Mouse (Mus musculus) midbrain, embryonic 10.5 days (tissue): Measurements from ENCODE around the gene Hsd3b2. TPM values are rescaled to one million over a fixed set of nuclear protein-coding genes. Genes with fewer than 3 reads are reported as not detected.
"Not testable (repeated sequence)": the region's sequence is repeated elsewhere in the genome, so short reads cannot be mapped to it uniquely, and the experiment has no call there.

Source experiments
- DNase-seq: peaks from one replicate; pipeline ENCODE4 v3.0.0-alpha.2; 2017; ENCODE audit warnings: low spot score
- H3K27ac ChIP-seq: fragments of 300-500 bp; sonication (generic); replicated peaks from 2 replicates; pipeline ENCODE4 v1.5.1; 2016; ENCODE audit warnings: mild to moderate bottlenecking
- H3K27me3 ChIP-seq: fragments of 300-500 bp; sonication (generic); 2 replicates; pipeline ENCODE4 v1.6.1; 2016; ENCODE audit warnings: low read depth, mild to moderate bottlenecking; ENCODE audit not compliant: poor library complexity, severe bottlenecking
- H3K36me3 ChIP-seq: fragments of 300-500 bp; sonication (generic); 2 replicates; pipeline ENCODE4 v1.6.1; 2016; ENCODE audit warnings: mild to moderate bottlenecking, moderate library complexity
- H3K4me1 ChIP-seq: fragments of 300-500 bp; sonication (generic); 2 replicates; pipeline ENCODE4 v1.6.1; 2016
- H3K4me3 ChIP-seq: fragments of 300-500 bp; sonication (generic); 2 replicates; pipeline ENCODE4 v1.5.1; 2016; ENCODE audit warnings: mild to moderate bottlenecking, moderate library complexity
- H3K9me3 ChIP-seq: fragments of 300-500 bp; sonication (generic); replicated peaks from 2 replicates; pipeline ENCODE4 v1.6.1; 2016; ENCODE audit warnings: mild to moderate bottlenecking
- WGBS: fragments of 180-500 bp; shearing (Covaris S2); methylation state at CpG from one replicate; pipeline ENCODE4 v1.1.7; 2016; 5-methylcytosine and 5-hydroxymethylcytosine counted together
- polyA plus RNA-seq: library from polyadenylated mRNA; unstranded; fragments of >200 nt; fragmentation: Nextera tagmentation; extraction: Ambion mirVana; gene quantifications from 2 replicates; pipeline ENCODE4 v1.2.1, GENCODE M21; 2016

Gene Hsd3b2
- not detected in 2 replicates for polyA plus RNA-seq

DNA sequence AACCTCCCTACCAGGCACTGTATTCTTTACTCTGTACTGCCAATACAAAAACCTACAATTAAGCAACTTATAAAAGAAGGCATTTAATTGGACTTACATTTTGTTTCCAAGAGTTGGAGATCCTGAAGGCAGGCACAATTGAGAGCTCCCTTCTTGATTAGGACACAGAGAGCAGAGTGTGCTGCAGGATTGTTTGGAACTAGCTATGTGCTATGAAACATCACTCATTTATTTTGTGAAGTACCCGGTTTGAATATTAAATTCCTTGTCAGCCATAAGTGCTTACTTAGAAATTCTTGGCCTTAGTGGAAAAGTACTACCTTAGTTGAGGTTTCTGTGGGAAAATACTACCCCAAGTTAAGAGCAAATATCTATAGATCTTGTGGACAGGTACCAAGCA lies at the start of gene Hsd3b2:
Gene Hsd3b2 (minus strand): TSS at position 168 of the 400 bp plus-strand sequence.
- no peaks in the 10 kb centered on the region for H3K36me3 ChIP-seq
- no peaks in the 10 kb centered on the region for H3K9me3 ChIP-seq
- DNase-seq: no peak
- H3K4me3 ChIP-seq: no peak within 1 kb of the TSS
- H3K27ac ChIP-seq: no peak within 1 kb of the TSS
- WGBS: 86% methylated on average over 1 of the region's 1 CpGs
- no peaks in the 10 kb centered on the region for H3K27me3 ChIP-seq
- H3K4me1 ChIP-seq: no peaks in the 10 kb centered on the region

DNA sequence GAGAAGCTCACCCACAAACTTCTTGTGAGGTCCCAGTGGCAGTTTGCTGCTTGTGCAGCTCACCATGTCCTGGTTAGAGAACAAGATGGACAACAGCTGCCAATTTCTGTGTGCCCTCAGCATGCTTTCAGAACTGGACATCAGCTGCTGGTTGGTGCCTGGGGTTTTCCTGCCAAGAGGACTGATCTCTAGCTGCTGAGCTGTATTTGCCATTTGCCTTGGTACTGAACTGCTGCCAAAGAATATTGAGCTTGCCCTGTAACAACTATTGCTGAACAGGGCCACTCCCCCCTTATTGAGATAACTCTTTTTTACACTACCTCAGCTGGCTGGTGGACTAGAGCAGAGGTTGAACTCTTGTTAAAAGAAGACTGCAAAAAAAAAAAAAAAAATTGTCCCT lies 39.8 kb upstream of the Hsd3b2 start:
- no peaks in the 10 kb centered on the region for H3K27me3 ChIP-seq
- H3K9me3 ChIP-seq: no peaks in the 10 kb centered on the region
- no peak overlapping the region for H3K27ac ChIP-seq
- H3K4me3 ChIP-seq: no peak overlapping the region
- no peaks in the 10 kb centered on the region for H3K4me1 ChIP-seq
- H3K36me3 ChIP-seq: no peaks in the 10 kb centered on the region
- no peak for DNase-seq

DNA sequence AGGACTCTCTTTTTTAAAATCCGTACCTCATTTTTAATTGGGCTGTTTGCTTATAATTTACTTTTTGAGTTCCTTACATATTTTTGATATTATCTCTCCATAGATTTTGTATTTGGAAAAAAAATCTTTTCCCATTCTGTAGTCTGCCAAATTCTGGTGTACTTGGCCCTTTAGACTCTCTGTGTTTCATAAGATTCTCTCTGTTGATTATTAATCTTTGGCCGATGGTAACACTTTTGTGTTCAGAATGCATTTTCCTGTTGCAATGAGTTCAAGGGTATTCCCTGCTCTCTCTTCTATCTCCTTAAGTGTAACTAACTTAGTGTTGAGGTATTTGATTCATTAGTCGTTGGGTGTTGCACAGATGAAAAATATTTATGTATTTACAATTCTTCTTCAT lies 32.5 kb upstream of the Hsd3b2 start:
- 89% methylated on average over 3 of the region's 3 CpGs for WGBS
- Histone ChIP-seq H3K4me1 (no peaks in the 10 kb centered on the region), H3K27ac (no peak overlapping the region), H3K27me3 (no peaks in the 10 kb centered on the region), H3K36me3 (no peaks in the 10 kb centered on the region), H3K4me3 (no peak overlapping the region), H3K9me3 (no peaks in the 10 kb centered on the region)
- DNase-seq: no peak

DNA sequence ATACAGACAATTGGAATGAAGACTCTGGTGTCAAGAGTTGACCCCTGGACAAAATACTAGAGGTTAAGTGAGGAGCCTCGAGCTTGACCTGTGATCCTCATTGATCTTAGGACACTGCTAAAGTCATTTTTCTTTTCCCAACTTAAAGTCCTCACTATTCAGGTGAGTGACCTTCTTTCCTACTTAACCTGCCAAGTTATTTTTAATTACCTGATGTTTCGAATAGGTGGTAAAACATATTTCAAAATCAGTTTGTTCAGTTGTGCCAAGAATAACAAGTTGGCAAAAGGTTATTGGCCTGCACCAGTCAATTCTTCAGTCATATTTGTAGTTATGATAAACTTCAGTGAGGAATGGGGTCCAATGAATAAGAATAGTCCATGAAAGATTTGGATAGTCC lies 27.8 kb upstream of the Hsd3b2 start:
- Histone ChIP-seq H3K27ac (no peak overlapping the region), H3K36me3 (no peaks in the 10 kb centered on the region), H3K4me3 (no peak overlapping the region), H3K9me3 (no peaks in the 10 kb centered on the region), H3K27me3 (no peaks in the 10 kb centered on the region), H3K4me1 (no peaks in the 10 kb centered on the region)
- WGBS: 81% methylated on average over 2 of the region's 2 CpGs
- no peak for DNase-seq

DNA sequence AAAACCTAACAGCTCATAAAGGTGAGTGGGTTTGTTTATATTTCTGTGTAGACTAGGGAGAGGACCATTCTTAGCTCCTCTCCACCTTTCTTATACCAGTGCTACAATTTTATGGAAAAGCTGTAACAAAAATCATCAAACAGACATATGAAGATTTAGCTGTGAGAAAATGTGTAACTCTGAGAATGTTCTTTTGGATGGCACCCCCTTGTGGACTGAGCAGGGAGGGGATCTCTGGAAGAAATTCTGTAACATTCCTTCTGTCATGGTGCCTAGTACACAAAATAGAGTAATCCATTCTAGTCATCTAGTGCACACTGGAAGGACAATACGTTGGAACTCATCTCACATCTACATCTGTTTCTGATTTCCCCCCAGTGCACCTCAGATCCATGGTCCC lies 16.7 kb upstream of the Hsd3b2 start:
- H3K27ac ChIP-seq, DNase-seq: not testable (repeated sequence)
- 78% methylated on average over 1 of the region's 1 CpGs for WGBS

DNA sequence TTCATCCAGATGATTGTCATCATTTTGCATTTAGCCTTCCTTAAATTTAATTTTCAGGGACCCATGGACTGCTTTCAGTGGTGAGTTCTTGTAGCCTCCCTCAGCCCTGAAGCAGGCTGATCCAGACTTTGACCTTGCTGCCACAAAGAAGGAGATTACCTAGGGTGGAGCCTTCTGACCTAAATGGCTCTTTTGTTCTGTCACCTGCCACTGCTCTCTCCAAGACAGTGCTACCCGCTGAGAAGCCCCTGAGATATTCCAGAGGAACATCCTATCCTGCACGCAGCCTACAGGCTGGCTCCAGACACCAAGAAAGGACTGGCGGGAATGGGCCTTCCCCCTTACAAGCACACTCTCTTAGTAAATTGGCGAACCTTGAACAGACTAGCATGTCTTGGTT lies 10.0 kb upstream of the Hsd3b2 start:
- Histone ChIP-seq H3K4me1 (no peaks in the 10 kb centered on the region), H3K27ac (no peak overlapping the region), H3K27me3 (no peaks in the 10 kb centered on the region), H3K36me3 (no peaks in the 10 kb centered on the region), H3K9me3 (no peaks in the 10 kb centered on the region), H3K4me3 (no peak overlapping the region)
- 45% methylated on average over 4 of the region's 4 CpGs for WGBS
- no peak for DNase-seq

More for the DNA sequence above, 16.7 kb upstream of the Hsd3b2 start:
- not testable (repeated sequence) for H3K4me3 ChIP-seq, H3K36me3 ChIP-seq, H3K27me3 ChIP-seq, H3K4me1 ChIP-seq, H3K9me3 ChIP-seq

DNA sequence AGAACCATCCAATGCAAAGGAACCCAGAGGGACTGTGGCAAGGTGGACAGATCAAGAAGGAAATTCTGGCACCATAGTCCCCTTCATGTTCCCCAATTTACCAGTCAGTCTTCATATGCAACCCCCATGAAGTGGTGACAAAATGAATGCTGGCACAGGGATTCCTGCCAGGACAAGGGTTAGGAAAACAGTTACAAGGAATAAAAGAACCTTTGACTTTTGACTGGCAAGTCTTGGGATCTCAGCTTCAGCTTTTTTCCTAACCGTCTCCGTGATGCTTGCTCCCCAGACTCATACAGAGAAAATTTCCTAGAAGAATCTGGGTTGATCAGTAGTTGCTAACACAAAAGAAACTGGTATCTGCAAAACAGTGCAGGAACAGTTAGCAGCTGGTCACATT lies 9.4 kb upstream of the Hsd3b2 start:
- Histone ChIP-seq H3K4me1 (no peaks in the 10 kb centered on the region), H3K9me3 (no peaks in the 10 kb centered on the region), H3K27ac (no peak overlapping the region), H3K36me3 (no peaks in the 10 kb centered on the region), H3K27me3 (no peaks in the 10 kb centered on the region), H3K4me3 (no peak overlapping the region)
- DNase-seq: no peak
- WGBS: 79% methylated on average over 2 of the region's 2 CpGs

DNA sequence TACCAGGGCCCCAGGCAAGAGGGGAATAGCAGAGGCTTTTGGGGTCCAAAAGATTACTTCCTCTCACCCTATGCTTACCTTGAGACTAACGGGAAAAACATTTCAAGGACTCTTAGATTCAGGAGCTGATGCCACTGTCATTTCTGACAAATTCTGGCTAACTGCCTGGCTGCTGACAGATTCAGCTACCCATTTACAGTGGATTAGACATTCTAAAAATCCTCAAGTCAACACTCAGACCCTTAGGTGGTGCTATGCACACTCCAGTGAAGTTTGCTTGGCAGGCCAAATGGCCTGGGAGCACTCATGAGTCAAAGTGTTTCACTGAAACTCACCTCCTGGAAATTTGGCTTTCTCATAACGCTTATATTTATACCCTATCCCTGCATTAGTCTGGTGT lies 1.9 kb upstream of the Hsd3b2 start:
- Histone ChIP-seq H3K27me3 (no peaks in the 10 kb centered on the region), H3K4me3 (no peak overlapping the region), H3K4me1 (no peaks in the 10 kb centered on the region), H3K27ac (no peak overlapping the region), H3K9me3 (no peaks in the 10 kb centered on the region), H3K36me3 (no peaks in the 10 kb centered on the region)
- DNase-seq: no peak
- 87% methylated on average over 2 of the region's 2 CpGs for WGBS

DNA sequence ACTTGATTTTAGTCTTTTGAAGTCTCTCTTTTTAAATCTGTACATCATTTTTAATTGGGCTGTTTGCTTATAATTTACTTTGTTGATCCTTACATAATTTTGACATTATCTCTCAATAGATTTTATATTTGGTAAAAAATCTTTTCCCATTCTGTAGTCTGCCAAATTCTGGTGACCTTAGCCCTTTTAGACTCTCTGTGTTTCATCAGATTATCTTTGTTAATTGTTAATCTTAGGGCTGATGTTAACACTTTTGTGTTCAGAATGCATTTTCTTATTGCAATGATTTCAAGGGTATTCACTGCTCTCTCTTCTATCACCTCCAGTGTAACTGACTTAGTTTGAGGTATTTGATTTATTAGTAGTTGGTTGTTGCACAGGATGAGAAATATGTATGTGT lies 3.6 kb downstream of the Hsd3b2 start:
- no peak for DNase-seq
- H3K27me3 ChIP-seq: no peaks in the 10 kb centered on the region
- no peaks in the 10 kb centered on the region for H3K9me3 ChIP-seq
- no peaks in the 10 kb centered on the region for H3K4me1 ChIP-seq
- H3K27ac ChIP-seq: no peak overlapping the region
- H3K4me3 ChIP-seq: no peak overlapping the region
- no peaks in the 10 kb centered on the region for H3K36me3 ChIP-seq

DNA sequence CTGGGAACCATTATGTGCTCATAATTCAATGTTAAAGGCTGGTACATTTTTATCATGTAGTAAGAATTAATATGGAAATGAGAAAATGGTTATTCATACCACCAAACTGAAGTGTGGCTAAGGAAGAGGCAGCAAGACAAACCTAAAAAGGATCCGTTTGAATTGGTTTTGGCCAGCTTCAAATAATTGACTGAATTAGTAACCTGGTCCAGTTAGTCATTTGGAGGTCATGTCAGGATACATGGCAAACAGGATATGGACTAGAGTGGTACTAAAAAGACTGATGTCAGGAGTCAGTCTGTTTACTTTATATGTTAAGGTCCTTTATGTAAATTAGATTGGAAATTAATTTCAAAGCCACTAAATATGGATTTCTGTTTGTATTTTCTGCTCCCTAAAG lies 41.9 kb downstream of the Hsd3b2 start:
- Histone ChIP-seq H3K4me1 (no peaks in the 10 kb centered on the region), H3K27ac (no peak overlapping the region), H3K36me3 (no peaks in the 10 kb centered on the region), H3K4me3 (no peak overlapping the region), H3K27me3 (no peaks in the 10 kb centered on the region), H3K9me3 (no peaks in the 10 kb centered on the region)
- 78% methylated on average over 1 of the region's 1 CpGs for WGBS
- DNase-seq: no peak

DNA sequence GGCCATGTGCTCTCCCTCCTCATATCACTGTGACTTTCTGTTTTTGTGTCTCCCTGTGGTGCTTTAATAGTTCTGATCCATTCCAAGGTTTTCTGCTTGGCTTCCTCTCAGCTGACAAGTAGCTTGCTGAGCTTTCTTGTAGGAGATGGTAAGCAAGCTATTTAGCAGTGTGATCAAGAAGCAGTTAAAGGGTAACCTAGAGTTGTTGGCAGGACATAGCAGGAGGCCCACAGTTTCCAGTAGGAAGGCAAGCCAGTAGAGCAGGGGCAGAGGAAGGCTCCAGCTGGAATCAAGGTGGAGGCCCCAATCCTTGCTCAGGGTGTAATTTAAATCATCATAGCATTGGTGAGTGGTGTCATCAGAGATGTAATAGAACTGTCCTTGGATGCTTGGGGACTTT lies 43.6 kb downstream of the Hsd3b2 start:
- Histone ChIP-seq H3K4me3 (no peak overlapping the region), H3K36me3 (no peaks in the 10 kb centered on the region), H3K9me3 (no peaks in the 10 kb centered on the region), H3K27ac (no peak overlapping the region), H3K27me3 (no peaks in the 10 kb centered on the region), H3K4me1 (no peaks in the 10 kb centered on the region)
- no peak for DNase-seq

Other genes with a start within 250 kb of the Hsd3b2 start
- not detected in 2 replicates for gene Hsd3b4, start 214.0 kb downstream of the Hsd3b2 start, polyA plus RNA-seq
- gene Gm10681, start 135.7 kb downstream of the Hsd3b2 start, polyA plus RNA-seq: not detected in 2 replicates
- gene Hsd3b5, start 94.3 kb downstream of the Hsd3b2 start, polyA plus RNA-seq: not detected in 2 replicates
- 0.04 TPM in 1 of 2 replicates, not detected in the other for gene Hsd3b3, start 38.6 kb upstream of the Hsd3b2 start, polyA plus RNA-seq
- gene Hsd3b6, start 89.9 kb upstream of the Hsd3b2 start, polyA plus RNA-seq: 7.9 and 11.5 TPM in 2 replicates
- gene Hsd3b1, start 135.3 kb upstream of the Hsd3b2 start, polyA plus RNA-seq: 0.07 and 0.36 TPM in 2 replicates
- gene Hao2, start 168.7 kb upstream of the Hsd3b2 start, polyA plus RNA-seq: 0.05 TPM in 1 of 2 replicates, not detected in the other